ENCODE assay signal across 8 mouse cellular contexts in genomic region chr17:34627093-34627942, GRCm38 (mm10). TPM values are rescaled to one million over a fixed set of nuclear protein-coding genes. Genes with fewer than 3 reads are reported as not detected.
DNase-seq lines count a peak whose midpoint lies in the region; ATAC-seq and TF ChIP-seq lines count a peak whose summit lies in the region.

No protein-coding gene starts in this region.

- H3K4me3 ChIP-seq in embryonic facial prominence, embryonic 14.5 days (ENCODE audit: low read depth, low read length) = peak overlapping the region; percentile 60
- peak overlapping the region; percentile 73 for H3K4me3 ChIP-seq in heart, adult 2 months
- peak overlapping the region; percentile 79 for H3K4me3 ChIP-seq in limb, embryonic 13.5 days
- H3K4me3 ChIP-seq in midbrain, embryonic 14.5 days (replicated peaks; ENCODE audit: low read depth, low read length) = peak overlapping the region; percentile 71

- H3K4me1 ChIP-seq in embryonic facial prominence, embryonic 14.5 days (ENCODE audit: control insufficient read depth, insufficient read depth, low read length) = peaks cover 40% of the 10 kb centered on the region
- H3K4me1 ChIP-seq in heart, adult 2 months (ENCODE audit: control insufficient read depth, insufficient read depth, low read length) = peaks cover 5% of the 10 kb centered on the region
- H3K4me1 ChIP-seq in limb, embryonic 13.5 days = peaks cover 52% of the 10 kb centered on the region
- H3K4me1 ChIP-seq in midbrain, embryonic 14.5 days (ENCODE audit: control insufficient read depth, insufficient read depth, low read length) = peaks cover 50% of the 10 kb centered on the region

- peak overlapping the region; percentile 94 for H3K27ac ChIP-seq in embryonic facial prominence, embryonic 14.5 days (replicated peaks; ENCODE audit: low read depth, low read length)
- H3K27ac ChIP-seq in heart, adult 2 months = peak overlapping the region; percentile 95
- H3K27ac ChIP-seq in limb, embryonic 13.5 days = peak overlapping the region; percentile 95
- peak overlapping the region; percentile 93 for H3K27ac ChIP-seq in midbrain, embryonic 14.5 days (replicated peaks; ENCODE audit: low read depth, low read length)

- peak; percentile 91 for DNase-seq in 3T3-L1 (ENCODE audit: low read depth, low spot score)
- peak; percentile 90 to 93 for DNase-seq in adrenal gland, postnatal 36 days
- DNase-seq in embryonic facial prominence, embryonic 14.5 days (ENCODE audit: low spot score) = peak; percentile 95
- peak; percentile 89 to 91 for DNase-seq in heart, adult 2 months
- DNase-seq in kidney, adult 18-20 months = peak; percentile 91
- DNase-seq in midbrain, embryonic 14.5 days = peak; percentile 94
- DNase-seq in spleen, adult 12 weeks (ENCODE audit: low spot score) = peak; percentile 43

- TF ChIP-seq CTCF in heart, adult 2 months (IDR thresholded peaks at IDR 0.05) = no peak

- under 1% methylated on average over 27 of the region's 45 CpGs for WGBS in embryonic facial prominence, embryonic 14.5 days
- under 1% methylated on average over 41 of the region's 45 CpGs for WGBS in heart, adult 2 months
- WGBS in limb, embryonic 13.5 days = under 1% methylated on average over 45 of the region's 45 CpGs
- 0% methylated on average over 40 of the region's 45 CpGs for WGBS in midbrain, embryonic 14.5 days

- H3K9me3 ChIP-seq in embryonic facial prominence, embryonic 14.5 days (ENCODE audit: control insufficient read depth, low read length) = no peaks in the 10 kb centered on the region
- no peaks in the 10 kb centered on the region for H3K9me3 ChIP-seq in limb, embryonic 13.5 days
- no peaks in the 10 kb centered on the region for H3K9me3 ChIP-seq in midbrain, embryonic 14.5 days (ENCODE audit: control insufficient read depth, low read length)

- H3K4me2 ChIP-seq in embryonic facial prominence, embryonic 14.5 days (ENCODE audit: low read depth, low read length) = peak overlapping the region; percentile 80
- peak overlapping the region; percentile 94 for H3K4me2 ChIP-seq in limb, embryonic 13.5 days (replicated peaks)
- H3K4me2 ChIP-seq in midbrain, embryonic 14.5 days (ENCODE audit: low read length) = peak overlapping the region; percentile 90

- intact Hi-C loops in heart, adult 2 months (cut with DNase I) = loop anchor here (2.0 kb wide), 2 partner anchors 21 to 63 kb away; partner anchors contain the start of gene Notch4

- ATAC-seq in embryonic facial prominence, embryonic 14.5 days (ENCODE audit: low read depth) = peak; percentile 88
- peak; percentile 87 for ATAC-seq in limb, embryonic 13.5 days (ENCODE audit: low FRiP score, low read depth)
- ATAC-seq in midbrain, embryonic 14.5 days (ENCODE audit: low FRiP score, low TSS enrichment) = peak; percentile 78

- H3K36me3 ChIP-seq in embryonic facial prominence, embryonic 14.5 days (ENCODE audit: control insufficient read depth, insufficient read depth, low read length) = peaks cover 28% of the 10 kb centered on the region; the same call in 1 of the 2 replicates
- no peaks in the 10 kb centered on the region for H3K36me3 ChIP-seq in heart, adult 2 months (ENCODE audit: control insufficient read depth, insufficient read depth, low read length)
- peaks cover 26% of the 10 kb centered on the region for H3K36me3 ChIP-seq in limb, embryonic 13.5 days
- H3K36me3 ChIP-seq in midbrain, embryonic 14.5 days (ENCODE audit: control insufficient read depth, insufficient read depth, low read length) = peaks cover 9% of the 10 kb centered on the region

- TF ChIP-seq POLR2A in heart, adult 2 months (IDR thresholded peaks at IDR 0.05; ENCODE audit: insufficient read depth, low read depth, low read length) = peak; percentile 67; the same call in 1 of the 2 replicates

- TF ChIP-seq EP300 in heart, adult 2 months (IDR thresholded peaks at IDR 0.05; ENCODE audit: insufficient read depth, low read depth, low read length) = no peak

- H3K79me2 ChIP-seq in heart, adult 2 months (replicated peaks; ENCODE audit: control insufficient read depth, insufficient read depth, low read length) = no peaks in the 10 kb centered on the region

- H3K9ac ChIP-seq in embryonic facial prominence, embryonic 14.5 days (ENCODE audit: low read depth, low read length) = peak overlapping the region; percentile 80
- peak overlapping the region; percentile 88 for H3K9ac ChIP-seq in heart, adult 2 months (ENCODE audit: low read depth, low read length)
- H3K9ac ChIP-seq in limb, embryonic 13.5 days = peak overlapping the region; percentile 77
- peak overlapping the region; percentile 68 for H3K9ac ChIP-seq in midbrain, embryonic 14.5 days (replicated peaks; ENCODE audit: low read length)

- peaks cover 28% of the 10 kb centered on the region for H3K27me3 ChIP-seq in embryonic facial prominence, embryonic 14.5 days (replicated peaks; ENCODE audit: control insufficient read depth, insufficient read depth, low read length)
- H3K27me3 ChIP-seq in heart, adult 2 months (ENCODE audit: control insufficient read depth, insufficient read depth, low read length) = no peaks in the 10 kb centered on the region
- peaks cover 39% of the 10 kb centered on the region for H3K27me3 ChIP-seq in limb, embryonic 13.5 days
- H3K27me3 ChIP-seq in midbrain, embryonic 14.5 days (ENCODE audit: control insufficient read depth, insufficient read depth, low read length) = peaks cover 11% of the 10 kb centered on the region; the same call in 1 of the 2 replicates

RNA-seq across cellular contexts. Expression of gene Ppt2, which starts 1.0 kb away (rescaled TPM):
- total RNA-seq in adrenal gland, postnatal 36 days (2021) = 10 to 100 TPM; 57.8 to 70.0 TPM
- polyA plus RNA-seq in embryonic facial prominence, embryonic 14.5 days (2014; fragmentation: Nextera tagmentation; extraction: Ambion mirVana) = 23.6 and 26.4 TPM in 2 replicates
- 10 to 100 TPM; 53.0 to 63.9 TPM for total RNA-seq in heart, adult 2 months (2021)
- 50.5 and 55.7 TPM in 2 replicates for polyA plus RNA-seq in heart, adult 2 months (2012; rRNA removed)
- polyA plus RNA-seq in limb, embryonic 13.5 days (2015; fragmentation: Nextera tagmentation; extraction: Ambion mirVana) = 22.8 and 24.4 TPM in 2 replicates
- 23.4 and 25.5 TPM in 2 replicates for polyA plus RNA-seq in midbrain, embryonic 14.5 days (2014; fragmentation: Nextera tagmentation; extraction: Ambion mirVana)

RNA-seq across cellular contexts. Expression of gene Prrt1, which starts 2.0 kb away (rescaled TPM):
- 10 to 100 TPM in 1 of 2 experiments, 1 to 10 TPM in 1; 5.0 to 14.3 TPM for total RNA-seq in adrenal gland, postnatal 36 days (2021)
- 0.64 and 0.92 TPM in 2 replicates for polyA plus RNA-seq in embryonic facial prominence, embryonic 14.5 days (2014; fragmentation: Nextera tagmentation; extraction: Ambion mirVana)
- total RNA-seq in heart, adult 2 months (2021) = 1 to 10 TPM in 1 of 2 experiments, under 1 TPM in 1; 0.86 to 1.4 TPM
- polyA plus RNA-seq in heart, adult 2 months (2012; rRNA removed) = 2.7 and 7.0 TPM in 2 replicates
- 0.25 and 0.40 TPM in 2 replicates for polyA plus RNA-seq in limb, embryonic 13.5 days (2015; fragmentation: Nextera tagmentation; extraction: Ambion mirVana)
- polyA plus RNA-seq in midbrain, embryonic 14.5 days (2014; fragmentation: Nextera tagmentation; extraction: Ambion mirVana) = 12.4 and 13.6 TPM in 2 replicates

RNA-seq across cellular contexts. Expression of gene Egfl8, which starts 11.5 kb away (rescaled TPM):
- 1 to 10 TPM; 2.9 to 4.6 TPM for total RNA-seq in adrenal gland, postnatal 36 days (2021)
- polyA plus RNA-seq in embryonic facial prominence, embryonic 14.5 days (2014; fragmentation: Nextera tagmentation; extraction: Ambion mirVana) = 12.3 and 14.0 TPM in 2 replicates
- total RNA-seq in heart, adult 2 months (2021) = 1 to 10 TPM; 1.2 to 1.8 TPM
- 2.4 and 3.4 TPM in 2 replicates for polyA plus RNA-seq in heart, adult 2 months (2012; rRNA removed)
- polyA plus RNA-seq in limb, embryonic 13.5 days (2015; fragmentation: Nextera tagmentation; extraction: Ambion mirVana) = 6.6 and 7.3 TPM in 2 replicates
- 6.7 and 9.5 TPM in 2 replicates for polyA plus RNA-seq in midbrain, embryonic 14.5 days (2014; fragmentation: Nextera tagmentation; extraction: Ambion mirVana)

RNA-seq across cellular contexts. Expression of gene Fkbpl, which starts 17.2 kb away (rescaled TPM):
- total RNA-seq in adrenal gland, postnatal 36 days (2021) = 10 to 100 TPM; 12.7 to 15.8 TPM
- 10.0 and 11.8 TPM in 2 replicates for polyA plus RNA-seq in embryonic facial prominence, embryonic 14.5 days (2014; fragmentation: Nextera tagmentation; extraction: Ambion mirVana)
- 1 to 10 TPM; 7.9 TPM for total RNA-seq in heart, adult 2 months (2021)
- polyA plus RNA-seq in heart, adult 2 months (2012; rRNA removed) = 4.0 and 8.8 TPM in 2 replicates
- polyA plus RNA-seq in limb, embryonic 13.5 days (2015; fragmentation: Nextera tagmentation; extraction: Ambion mirVana) = 16.5 and 18.8 TPM in 2 replicates
- polyA plus RNA-seq in midbrain, embryonic 14.5 days (2014; fragmentation: Nextera tagmentation; extraction: Ambion mirVana) = 11.2 and 14.5 TPM in 2 replicates

RNA-seq across cellular contexts. Expression of gene Atf6b, which starts 19.6 kb away (rescaled TPM):
- 10 to 100 TPM; 45.7 to 58.8 TPM for total RNA-seq in adrenal gland, postnatal 36 days (2021)
- 60.8 and 68.5 TPM in 2 replicates for polyA plus RNA-seq in embryonic facial prominence, embryonic 14.5 days (2014; fragmentation: Nextera tagmentation; extraction: Ambion mirVana)
- 10 to 100 TPM; 15.3 to 18.4 TPM for total RNA-seq in heart, adult 2 months (2021)
- 25.3 and 27.4 TPM in 2 replicates for polyA plus RNA-seq in heart, adult 2 months (2012; rRNA removed)
- 97.6 and 99.6 TPM in 2 replicates for polyA plus RNA-seq in limb, embryonic 13.5 days (2015; fragmentation: Nextera tagmentation; extraction: Ambion mirVana)
- 97.1 TPM in 2 replicates for polyA plus RNA-seq in midbrain, embryonic 14.5 days (2014; fragmentation: Nextera tagmentation; extraction: Ambion mirVana)

Comparison
In these comparisons a context has a peak if more than half of its experiments do, and no peak if none do; other contexts are left out.
1. Peak in every context shown above with its lines: DNase-seq, ATAC-seq, H3K4me3 ChIP-seq and H3K27ac ChIP-seq.
2. DNase-seq: peak in every context shown above with its lines; median percentile 95 in embryonic facial prominence, embryonic 14.5 days; 94 in midbrain, embryonic 14.5 days; 92 in adrenal gland, postnatal 36 days; 91 in 3T3-L1; 91 in kidney, adult 18-20 months; 90 in heart, adult 2 months; 43 in spleen, adult 12 weeks.